Mouse (Mus musculus): ENCODE results near the gene Atp2a2.

GRCm38 (mm10) chr5:122494449-122494848, 7.6 kb downstream of the Atp2a2 start:
- TF ChIP-seq MAFK (IDR thresholded peaks at IDR 0.05; ENCODE audit: insufficient read depth, low read depth, low read length) (no peak), ZNF384 (IDR thresholded peaks at IDR 0.05; ENCODE audit: low read depth, low read length) (no peak), CHD2 (IDR thresholded peaks at IDR 0.05; ENCODE audit: low read depth, low read length) (no peak)

All from ES-E14 (cell line).